21 mouse cellular contexts compared by ENCODE assay signal in genomic region chr6:32533962-32534740, GRCm38 (mm10). TPM values are rescaled to one million over a fixed set of nuclear protein-coding genes. Genes with fewer than 3 reads are reported as not detected.
A peak's percentile ranks its signal among the peaks of the same experiment; 100 is the strongest.
DNase-seq lines count a peak whose midpoint lies in the region; ATAC-seq and TF ChIP-seq lines count a peak whose summit lies in the region.
"Had no signal": no experiment of that assay in that cellular context is flagged by ENCODE, and none has a peak within 500 bp of the region (broad histone marks: within the 10 kb centered on the region; RNA-seq: fewer than 3 reads in every experiment).

No protein-coding gene starts in this region.

- peak; percentile 98 for ATAC-seq in liver, embryonic 16.5 days (ENCODE audit: low read depth)
- ATAC-seq in hindbrain, postnatal 0 days, result no peak
- ATAC-seq: intestine, embryonic 15.5 days; midbrain, embryonic 16.5 days had no signal

- WGBS in liver, embryonic 16.5 days (ENCODE audit: insufficient replicate concordance), result 33% methylated on average over 3 of the region's 3 CpGs
- 84% methylated on average over 3 of the region's 3 CpGs for WGBS in hindbrain, postnatal 0 days

- TF ChIP-seq RAD21 in MEL (IDR thresholded peaks at IDR 0.05; ENCODE audit: low read depth, low read length), result no peak

- H3K4me2 ChIP-seq in liver, embryonic 16.5 days (ENCODE audit: low read depth, low read length), result peak overlapping the region; percentile 50
- no peak overlapping the region for H3K4me2 ChIP-seq in hindbrain, postnatal 0 days (ENCODE audit: low read depth, low read length)
- H3K4me2 ChIP-seq: forebrain, embryonic 12.5 days; heart, embryonic 15.5 days; hindbrain, embryonic 12.5 days; intestine, embryonic 15.5 days; kidney, embryonic 15.5 days had no signal

- no peaks in the 10 kb centered on the region for H3K79me2 ChIP-seq in MEL (ENCODE audit: control insufficient read depth, insufficient read depth, low read length, poor library complexity)

- no peak for TF ChIP-seq EP300 in MEL (IDR thresholded peaks at IDR 0.05; ENCODE audit: low read depth in 1 of 2, low read length in 2 of 2)

- no peak overlapping the region for H3K4me3 ChIP-seq in MEL (ENCODE audit: control insufficient read depth in 1 of 2, insufficient read depth in 1 of 2, low read depth in 2 of 2, low read length in 2 of 2)
- H3K4me3 ChIP-seq in erythroblast, embryonic 14.5 days (replicated peaks), result peak overlapping the region; percentile 39
- no peak overlapping the region; the same call in 1 of the 2 replicates for H3K4me3 ChIP-seq in liver, embryonic 16.5 days (ENCODE audit: low read depth, low read length)
- H3K4me3 ChIP-seq in hindbrain, postnatal 0 days (ENCODE audit: low read length), result no peak overlapping the region
- H3K4me3 ChIP-seq: forebrain, embryonic 12.5 days; heart, embryonic 15.5 days; hindbrain, embryonic 12.5 days; intestine, embryonic 15.5 days; kidney, embryonic 15.5 days had no signal

- no peak for TF ChIP-seq POLR2A in MEL (IDR thresholded peaks at IDR 0.05; ENCODE audit: control insufficient read depth in 1 of 2, insufficient read depth in 1 of 2, low read depth in 1 of 2, low read length in 2 of 2, poor library complexity in 1 of 2)

- H3K9me3 ChIP-seq in MEL (replicated peaks; ENCODE audit: insufficient read depth, low read length), result no peaks in the 10 kb centered on the region
- no peaks in the 10 kb centered on the region for H3K9me3 ChIP-seq in erythroblast, embryonic 14.5 days (ENCODE audit: control insufficient read depth, low read length)
- H3K9me3 ChIP-seq in liver, embryonic 16.5 days (replicated peaks; ENCODE audit: control insufficient read depth, low read length), result no peaks in the 10 kb centered on the region
- H3K9me3 ChIP-seq in hindbrain, postnatal 0 days (ENCODE audit: low read length), result no peaks in the 10 kb centered on the region
- H3K9me3 ChIP-seq: forebrain, embryonic 12.5 days; heart, embryonic 15.5 days; hindbrain, embryonic 12.5 days; intestine, embryonic 15.5 days; kidney, embryonic 15.5 days had no signal

- H3K36me3 ChIP-seq in MEL (ENCODE audit: control insufficient read depth in 1 of 2, insufficient read depth in 2 of 2, low read length in 2 of 2), result no peaks in the 10 kb centered on the region
- no peaks in the 10 kb centered on the region for H3K36me3 ChIP-seq in erythroblast, embryonic 14.5 days (ENCODE audit: control insufficient read depth)
- H3K36me3 ChIP-seq in liver, embryonic 16.5 days (ENCODE audit: control insufficient read depth, insufficient read depth), result no peaks in the 10 kb centered on the region
- H3K36me3 ChIP-seq in hindbrain, postnatal 0 days (ENCODE audit: insufficient read depth, low read length), result no peaks in the 10 kb centered on the region
- H3K36me3 ChIP-seq: forebrain, embryonic 12.5 days; heart, embryonic 15.5 days; hindbrain, embryonic 12.5 days; intestine, embryonic 15.5 days; kidney, embryonic 15.5 days had no signal

- intact Hi-C loops in heart, postnatal 36 days (cut with DNase I), result no loop called here

- DNase-seq in heart, adult 11 months, result peak; percentile 60
- no peak for DNase-seq in heart, postnatal 36 days
- peak; percentile 18 for DNase-seq in MEL (ENCODE audit: low read depth, low spot score)
- DNase-seq in kidney, postnatal 14 days, result no peak
- DNase-seq in hindbrain, postnatal 0 days (ENCODE audit: low spot score), result no peak
- DNase-seq in right cerebral cortex, postnatal 36 days (ENCODE audit: low spot score in 2 of 2), result no peak
- DNase-seq: adrenal gland, postnatal 10 days; cerebellum, adult 8-10 months; gastrocnemius, postnatal 25 days; left cerebral cortex, postnatal 4 days; lung, adult 18-20 months; lung, postnatal 4 days; thymus, postnatal 4 days had no signal

- no peak overlapping the region for H3K27ac ChIP-seq in MEL (ENCODE audit: control insufficient read depth, low read depth, low read length)
- peak overlapping the region; percentile 76 for H3K27ac ChIP-seq in liver, embryonic 16.5 days (ENCODE audit: low read length)
- H3K27ac ChIP-seq in hindbrain, postnatal 0 days, result no peak overlapping the region
- H3K27ac ChIP-seq: forebrain, embryonic 12.5 days; heart, embryonic 15.5 days; hindbrain, embryonic 12.5 days; intestine, embryonic 15.5 days; kidney, embryonic 15.5 days had no signal

- TF ChIP-seq CTCF in MEL (IDR thresholded peaks at IDR 0.05 in 2 of 3, conservative IDR thresholded peaks at IDR 0.05 in 1 of 3; ENCODE audit: control insufficient read depth in 1 of 3, insufficient read depth in 1 of 3, low read depth in 2 of 3, low read length in 3 of 3, poor library complexity in 1 of 3, severe bottlenecking in 1 of 3), result no peak
- TF ChIP-seq CTCF in hindbrain, postnatal 0 days (IDR thresholded peaks at IDR 0.05; ENCODE audit: low read depth), result no peak

- H3K9ac ChIP-seq in MEL (ENCODE audit: control insufficient read depth, low read depth, low read length, poor library complexity, severe bottlenecking), result no peak overlapping the region
- H3K9ac ChIP-seq in liver, embryonic 16.5 days (ENCODE audit: low read depth, low read length), result no peak overlapping the region
- H3K9ac ChIP-seq in hindbrain, postnatal 0 days (replicated peaks; ENCODE audit: low read length), result no peak overlapping the region
- H3K9ac ChIP-seq: forebrain, embryonic 12.5 days; heart, embryonic 15.5 days; hindbrain, embryonic 12.5 days; intestine, embryonic 15.5 days; kidney, embryonic 15.5 days had no signal

- H3K4me1 ChIP-seq in MEL (ENCODE audit: control insufficient read depth in 1 of 2, insufficient read depth in 2 of 2, low read length in 2 of 2), result no peaks in the 10 kb centered on the region
- H3K4me1 ChIP-seq in erythroblast, embryonic 14.5 days (ENCODE audit: control insufficient read depth), result peaks cover 34% of the 10 kb centered on the region
- H3K4me1 ChIP-seq in liver, embryonic 16.5 days (ENCODE audit: control insufficient read depth, low read depth, low read length), result peaks cover 9% of the 10 kb centered on the region
- no peaks in the 10 kb centered on the region for H3K4me1 ChIP-seq in hindbrain, postnatal 0 days (ENCODE audit: insufficient read depth, low read length)
- H3K4me1 ChIP-seq: forebrain, embryonic 12.5 days; hindbrain, embryonic 12.5 days; intestine, embryonic 15.5 days; kidney, embryonic 15.5 days had no signal

- no peaks in the 10 kb centered on the region for H3K27me3 ChIP-seq in MEL (ENCODE audit: control insufficient read depth in 1 of 2, insufficient read depth in 2 of 2, low read length in 2 of 2)
- H3K27me3 ChIP-seq in erythroblast, embryonic 14.5 days (ENCODE audit: control insufficient read depth), result peaks cover 25% of the 10 kb centered on the region
- H3K27me3 ChIP-seq in liver, embryonic 16.5 days (ENCODE audit: control insufficient read depth, insufficient read depth, low read depth, low read length), result no peaks in the 10 kb centered on the region; the same call in 1 of the 2 replicates
- no peaks in the 10 kb centered on the region for H3K27me3 ChIP-seq in hindbrain, postnatal 0 days (ENCODE audit: insufficient read depth, low read length)
- H3K27me3 ChIP-seq: forebrain, embryonic 12.5 days; heart, embryonic 15.5 days; hindbrain, embryonic 12.5 days; intestine, embryonic 15.5 days; kidney, embryonic 15.5 days had no signal

TF ChIP-seq in MEL, 35 proteins besides CTCF, POLR2A, EP300 and RAD21:
- TF ChIP-seq TCF12 (IDR thresholded peaks at IDR 0.05; ENCODE audit: low read depth, low read length), result 0 out of 2 replicates have a peak, but pooled peaks have one; percentile 14
- TF ChIP-seq GABPA (IDR thresholded peaks at IDR 0.05; ENCODE audit: low read depth, low read length), result no peak
- no peak for TF ChIP-seq KAT2A (conservative IDR thresholded peaks at IDR 0.05; ENCODE audit: low read depth, low read length)
- peak; percentile 86 for TF ChIP-seq TAL1 (IDR thresholded peaks at IDR 0.05; ENCODE audit: low read length)
- no peak for TF ChIP-seq CHD2 (IDR thresholded peaks at IDR 0.05; ENCODE audit: low read length)
- TF ChIP-seq ETS1 (IDR thresholded peaks at IDR 0.05; ENCODE audit: low read depth, low read length), result no peak
- TF ChIP-seq MAX (IDR thresholded peaks at IDR 0.05; ENCODE audit: low read length), result no peak
- TF ChIP-seq ZKSCAN1 (IDR thresholded peaks at IDR 0.05; ENCODE audit: low read depth, low read length), result no peak
- TF ChIP-seq POLR2AphosphoS2 (IDR thresholded peaks at IDR 0.05; ENCODE audit: low read length), result no peak

RNA-seq across cellular contexts. Expression of gene Plxna4, which starts 53.8 kb away (rescaled TPM):
- total RNA-seq in heart, postnatal 36 days (2021), result 10 to 100 TPM; 11.2 to 11.8 TPM
- total RNA-seq in MEL (2012; rRNA removed), result not detected in 2 replicates
- polyA plus RNA-seq in MEL (2012; ENCODE audit: insufficient read depth in 1 of 2, insufficient read length in 2 of 2, low read depth in 1 of 2, low replicate concordance in 2 of 2, missing spikeins in 1 of 2), result under 1 TPM in 1 of 2 experiments, not detected in 1; 0.01 TPM
- 0.01 TPM in 1 of 2 replicates, not detected in the other for polyA plus RNA-seq in erythroblast, embryonic 14.5 days (2012)
- polyA plus RNA-seq in liver, embryonic 16.5 days (2015; fragmentation: Nextera tagmentation; extraction: Ambion mirVana), result 0.21 and 0.26 TPM in 2 replicates
- total RNA-seq in hindbrain, postnatal 0 days (2014; rRNA removed), result 43.4 and 44.2 TPM in 2 replicates
- 9.9 and 10.1 TPM in 2 replicates for polyA plus RNA-seq in hindbrain, postnatal 0 days (2015; fragmentation: Nextera tagmentation; extraction: Ambion mirVana)

Comparison
In these comparisons a context has a peak if more than half of its experiments do, and no peak if none do; other contexts are left out.
1. DNase-seq: peak in heart, adult 11 months (single experiment) and MEL (single experiment); none in heart, postnatal 36 days (0 of 2), kidney, postnatal 14 days (single experiment), hindbrain, postnatal 0 days (single experiment) and right cerebral cortex, postnatal 36 days (0 of 2).